Mouse (Mus musculus): ENCODE data around the gene Atm. TPM values are rescaled to one million over a fixed set of nuclear protein-coding genes. Genes with fewer than 3 reads are reported as not detected.

The Atm gene
- polyA plus RNA-seq, 1 experiment from 2014 or later, result 10.2 TPM

DNA sequence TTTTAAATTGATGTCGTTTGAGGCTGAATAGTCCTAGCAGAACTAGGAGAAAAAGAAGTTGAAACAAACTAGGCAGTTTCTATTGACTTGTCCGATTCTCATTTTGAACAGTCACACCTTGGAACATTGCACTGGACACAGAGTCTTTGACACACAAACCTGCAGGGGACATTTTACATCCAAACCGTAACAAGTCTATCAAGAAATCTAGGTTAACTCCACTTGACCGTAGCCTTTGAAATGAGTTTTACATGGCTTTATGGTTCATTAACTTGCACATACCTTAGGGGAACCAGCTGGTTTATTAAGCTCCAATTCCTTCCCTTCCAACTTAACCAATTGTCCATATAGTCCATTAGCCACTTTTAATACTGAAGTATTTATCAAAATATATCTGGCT, 135.8 kb downstream of the Atm start:
- ATAC-seq (ENCODE audit: low FRiP score) (no peak), DNase-seq (ENCODE audit: low spot score) (no peak)
- H3K9me3 ChIP-seq (ENCODE audit: control insufficient read depth, low read length), result no peaks in the 10 kb centered on the region
- WGBS, result 82% methylated on average over 4 of the region's 4 CpGs
- H3K27me3 ChIP-seq (ENCODE audit: control insufficient read depth, insufficient read depth, low read length), result no peaks in the 10 kb centered on the region
- no peak overlapping the region for H3K9ac ChIP-seq
- H3K4me1 ChIP-seq (replicated peaks; ENCODE audit: control insufficient read depth, insufficient read depth, low read length), result peaks cover 23% of the 10 kb centered on the region
- no peak overlapping the region for H3K27ac ChIP-seq
- no peaks in the 10 kb centered on the region for H3K36me3 ChIP-seq (replicated peaks; ENCODE audit: control insufficient read depth, insufficient read depth)
- H3K4me3 ChIP-seq (replicated peaks; ENCODE audit: low read length), result no peak overlapping the region
- H3K4me2 ChIP-seq (replicated peaks), result no peak overlapping the region

DNA sequence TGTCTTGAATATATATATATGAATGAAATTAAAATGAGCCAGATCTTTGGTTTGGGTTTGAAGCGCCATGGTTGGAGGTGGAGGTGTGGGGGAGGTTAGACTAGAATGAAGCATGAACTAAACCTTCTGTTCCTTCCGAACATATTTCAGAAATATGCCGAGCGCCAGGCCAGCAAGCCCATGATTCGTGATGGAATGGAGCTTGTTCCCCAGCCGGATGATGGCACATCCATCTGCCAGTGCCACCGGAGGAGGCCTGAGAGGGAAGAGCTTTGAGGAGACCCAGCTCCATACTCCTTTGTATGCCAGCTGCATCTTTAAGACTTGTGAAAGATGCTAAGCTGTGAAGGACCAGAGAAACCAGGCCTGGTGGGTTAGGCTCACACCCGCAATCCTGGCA, 137.0 kb downstream of the Atm start:
- Histone ChIP-seq H3K4me3 (replicated peaks; ENCODE audit: low read length) (no peak overlapping the region), H3K9me3 (ENCODE audit: control insufficient read depth, low read length) (no peaks in the 10 kb centered on the region), H3K27ac (no peak overlapping the region), H3K36me3 (replicated peaks; ENCODE audit: control insufficient read depth, insufficient read depth) (no peaks in the 10 kb centered on the region), H3K4me1 (replicated peaks; ENCODE audit: control insufficient read depth, insufficient read depth, low read length) (peaks cover 14% of the 10 kb centered on the region), H3K9ac (no peak overlapping the region), H3K4me2 (replicated peaks) (no peak overlapping the region), H3K27me3 (ENCODE audit: control insufficient read depth, insufficient read depth, low read length) (no peaks in the 10 kb centered on the region)
- ATAC-seq (ENCODE audit: low FRiP score) (no peak), DNase-seq (ENCODE audit: low spot score) (no peak)
- WGBS, result 95% methylated on average over 8 of the region's 8 CpGs

DNA sequence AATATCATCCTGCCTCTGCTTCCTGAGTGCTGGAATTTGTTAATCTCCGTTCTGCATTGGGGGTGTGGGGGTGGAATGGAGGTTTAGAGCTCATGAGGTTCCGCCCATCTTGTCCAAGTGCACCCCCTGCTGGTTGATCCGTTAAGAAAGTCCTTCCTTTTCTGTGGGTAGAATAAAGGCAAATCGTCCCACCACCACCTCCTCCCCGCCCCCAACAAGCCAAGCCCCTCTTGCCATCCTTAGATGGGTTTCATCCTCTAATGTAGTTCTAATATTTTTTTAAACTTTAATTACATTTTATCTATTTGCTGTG, 138.2 kb downstream of the Atm start:
- DNase-seq (ENCODE audit: low spot score) (peak; percentile 62), ATAC-seq (ENCODE audit: low FRiP score) (no peak)
- H3K9me3 ChIP-seq (ENCODE audit: control insufficient read depth, low read length), result no peaks in the 10 kb centered on the region
- 12% methylated on average over 5 of the region's 5 CpGs for WGBS
- H3K9ac ChIP-seq, result no peak overlapping the region
- no peak overlapping the region for H3K4me3 ChIP-seq (replicated peaks; ENCODE audit: low read length)
- H3K27ac ChIP-seq, result no peak overlapping the region
- H3K27me3 ChIP-seq (ENCODE audit: control insufficient read depth, insufficient read depth, low read length), result no peaks in the 10 kb centered on the region
- H3K36me3 ChIP-seq (replicated peaks; ENCODE audit: control insufficient read depth, insufficient read depth), result no peaks in the 10 kb centered on the region
- H3K4me2 ChIP-seq (replicated peaks), result no peak overlapping the region
- peaks cover 12% of the 10 kb centered on the region for H3K4me1 ChIP-seq (replicated peaks; ENCODE audit: control insufficient read depth, insufficient read depth, low read length)

DNA sequence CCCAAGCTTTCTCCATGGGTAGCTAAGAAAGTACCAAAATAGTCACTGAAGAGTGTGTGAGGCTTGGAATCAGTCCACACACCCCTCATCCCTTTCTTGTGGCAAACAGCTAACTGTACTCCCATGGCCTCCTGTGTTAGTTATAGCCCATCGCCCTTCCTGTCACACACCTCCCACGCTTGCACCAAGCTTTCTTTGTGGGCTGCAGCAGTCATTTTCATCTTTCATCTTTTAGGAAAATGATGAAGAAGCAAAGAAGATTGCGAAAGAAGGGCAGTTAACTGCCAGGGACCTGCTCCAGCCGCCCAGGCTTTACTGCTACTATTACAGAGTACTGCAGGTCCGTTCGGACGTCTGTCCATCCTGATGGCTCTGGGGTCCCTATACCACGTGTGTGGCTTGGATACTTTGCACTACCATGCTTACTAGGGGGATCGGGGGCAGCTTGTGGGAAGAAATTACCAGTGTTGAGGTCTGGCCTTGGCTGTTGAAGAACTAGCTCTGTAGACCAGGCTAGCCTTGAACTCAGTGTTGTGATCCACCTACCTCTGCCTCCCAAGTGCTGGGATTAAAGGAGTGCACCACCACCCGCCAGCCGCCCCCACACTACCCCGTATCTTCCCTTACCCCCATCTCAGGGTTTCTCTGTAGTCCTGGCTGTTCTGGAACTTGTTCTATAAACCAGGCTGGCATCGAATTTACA, 138.7 kb downstream of the Atm start:
- H3K9me3 ChIP-seq (ENCODE audit: control insufficient read depth, low read length), result no peaks in the 10 kb centered on the region
- no peaks in the 10 kb centered on the region for H3K36me3 ChIP-seq (replicated peaks; ENCODE audit: control insufficient read depth, insufficient read depth)
- ATAC-seq (ENCODE audit: low FRiP score), result no peak
- no peak overlapping the region for H3K4me3 ChIP-seq (replicated peaks; ENCODE audit: low read length)
- H3K4me2 ChIP-seq (replicated peaks), result no peak overlapping the region
- 83% methylated on average over 13 of the region's 13 CpGs for WGBS
- no peaks in the 10 kb centered on the region for H3K27me3 ChIP-seq (ENCODE audit: control insufficient read depth, insufficient read depth, low read length)
- H3K9ac ChIP-seq, result no peak overlapping the region
- peaks cover 9% of the 10 kb centered on the region for H3K4me1 ChIP-seq (replicated peaks; ENCODE audit: control insufficient read depth, insufficient read depth, low read length)
- no peak for DNase-seq (ENCODE audit: low spot score)
- H3K27ac ChIP-seq, result no peak overlapping the region

DNA sequence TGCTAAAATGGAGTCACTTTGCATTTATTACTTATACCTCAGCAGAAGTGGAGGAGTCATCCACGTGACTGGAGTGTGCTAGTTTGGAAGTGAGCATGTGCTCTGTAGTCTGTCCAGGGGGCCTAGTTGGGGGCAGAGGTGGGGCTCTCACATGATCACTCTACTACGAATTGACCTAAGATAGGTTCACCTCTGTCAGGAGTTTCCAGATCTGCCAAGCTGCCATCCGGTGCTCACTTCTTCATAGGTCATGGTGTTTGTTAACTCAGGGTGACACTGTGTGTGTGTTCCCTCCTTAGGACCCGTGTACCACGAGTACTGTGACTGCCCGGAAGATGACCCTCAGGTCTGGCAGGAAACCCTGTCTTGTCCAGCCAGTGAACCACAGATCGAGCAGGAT, 146.4 kb downstream of the Atm start:
- DNase-seq (ENCODE audit: low spot score) (no peak), ATAC-seq (ENCODE audit: low FRiP score) (no peak)
- Histone ChIP-seq H3K4me3 (replicated peaks; ENCODE audit: low read length) (no peak overlapping the region), H3K4me2 (replicated peaks) (no peak overlapping the region), H3K4me1 (replicated peaks; ENCODE audit: control insufficient read depth, insufficient read depth, low read length) (0 out of 2 replicates have a peak, but pooled peaks cover 1% of the 10 kb centered on the region), H3K36me3 (replicated peaks; ENCODE audit: control insufficient read depth, insufficient read depth) (no peaks in the 10 kb centered on the region), H3K27ac (no peak overlapping the region), H3K27me3 (ENCODE audit: control insufficient read depth, insufficient read depth, low read length) (no peaks in the 10 kb centered on the region), H3K9ac (no peak overlapping the region), H3K9me3 (ENCODE audit: control insufficient read depth, low read length) (no peaks in the 10 kb centered on the region)
- WGBS, result 86% methylated on average over 7 of the region's 7 CpGs

Small RNA genes within 50 kb of the gene (microRNA-seq; reads per million reads assigned to microRNA genes)
- gene Mir130c, result not detected

Other genes starting within 250 kb of the Atm start
- 0.35 and 0.53 TPM in 2 replicates for gene Exph5, start 235.1 kb downstream of the Atm start, polyA plus RNA-seq (2014; fragmentation: Nextera tagmentation; extraction: Ambion mirVana)
- 6.6 and 7.7 TPM in 2 replicates for gene Kdelc2, start 152.7 kb downstream of the Atm start, polyA plus RNA-seq (2014; fragmentation: Nextera tagmentation; extraction: Ambion mirVana)
- gene 4930550C14Rik, start 134.4 kb downstream of the Atm start, polyA plus RNA-seq (2014; fragmentation: Nextera tagmentation; extraction: Ambion mirVana), result 0.31 TPM in 1 of 2 replicates, not detected in the other
- gene Npat, start 307 bp upstream of the Atm start, polyA plus RNA-seq (2014; fragmentation: Nextera tagmentation; extraction: Ambion mirVana), result 13.8 and 15.3 TPM in 2 replicates
- 168 and 208 TPM in 2 replicates for gene Acat1, start 73.6 kb upstream of the Atm start, polyA plus RNA-seq (2014; fragmentation: Nextera tagmentation; extraction: Ambion mirVana)
- 59.9 and 62.2 TPM in 2 replicates for gene Cul5, start 133.3 kb upstream of the Atm start, polyA plus RNA-seq (2014; fragmentation: Nextera tagmentation; extraction: Ambion mirVana)
- gene Rab39, start 169.5 kb upstream of the Atm start, polyA plus RNA-seq (2014; fragmentation: Nextera tagmentation; extraction: Ambion mirVana), result 3.1 and 3.2 TPM in 2 replicates
- 18.1 and 21.2 TPM in 2 replicates for gene Slc35f2, start 234.8 kb upstream of the Atm start, polyA plus RNA-seq (2014; fragmentation: Nextera tagmentation; extraction: Ambion mirVana)

Measured in hindbrain, embryonic 14.5 days (tissue).